Mouse (Mus musculus) stomach, postnatal 0 days (tissue): ENCODE results near the gene P3h4.

Experiments used
- CTCF ChIP-seq: IDR thresholded peaks from 2 replicates; pipeline ENCODE4 v1.5.1; 2016; ENCODE audit warnings: antibody characterized with exemption, low read depth, mild to moderate bottlenecking, moderate library complexity
- EP300 ChIP-seq: optimal IDR thresholded peaks from 2 replicates; pipeline ENCODE3; 2016; ENCODE audit warnings: antibody characterized with exemption

- TF ChIP-seq EP300: no peak
- TF ChIP-seq CTCF: no peak
Observed at GRCm38 (mm10) chr11:100432002-100432401, 17.4 kb upstream of the P3h4 start.
